In genomic region chr1:19213851-19214395, GRCm38 (mm10) we compare ENCODE assay signal across 14 mouse cellular contexts. TPM values are rescaled to one million over a fixed set of nuclear protein-coding genes. Genes with fewer than 3 reads are reported as not detected.
DNase-seq lines count a peak whose midpoint lies in the region; ATAC-seq lines count a peak whose summit lies in the region.
"Had no signal": no experiment of that assay in that cellular context is flagged by ENCODE, and none has a peak within 500 bp of the region (broad histone marks: within the 10 kb centered on the region; RNA-seq: fewer than 3 reads in every experiment).

No protein-coding gene starts in this region.

- peak overlapping the region; percentile 53 for H3K4me3 ChIP-seq in embryonic facial prominence, embryonic 13.5 days
- H3K4me3 ChIP-seq in limb, embryonic 12.5 days (replicated peaks), result peak overlapping the region; percentile 45
- peak overlapping the region; percentile 48 for H3K4me3 ChIP-seq in neural tube, embryonic 13.5 days
- H3K4me3 ChIP-seq: gastrocnemius, adult 2 months had no signal

- no peaks in the 10 kb centered on the region for H3K36me3 ChIP-seq in embryonic facial prominence, embryonic 13.5 days
- H3K36me3 ChIP-seq in limb, embryonic 12.5 days, result no peaks in the 10 kb centered on the region
- no peaks in the 10 kb centered on the region for H3K36me3 ChIP-seq in neural tube, embryonic 13.5 days

- intact Hi-C loops in left cerebral cortex, postnatal 36 days (cut with DNase I), result no loop called here

- peaks cover 83% of the 10 kb centered on the region for H3K27me3 ChIP-seq in embryonic facial prominence, embryonic 13.5 days
- H3K27me3 ChIP-seq in limb, embryonic 12.5 days, result peaks cover 87% of the 10 kb centered on the region
- peaks cover 79% of the 10 kb centered on the region for H3K27me3 ChIP-seq in neural tube, embryonic 13.5 days

- ATAC-seq in embryonic facial prominence, embryonic 13.5 days (ENCODE audit: insufficient number of reproducible peaks, insufficient read depth, low FRiP score, low TSS enrichment, low read depth), result no peak
- ATAC-seq in limb, embryonic 12.5 days (ENCODE audit: insufficient number of reproducible peaks, insufficient read depth, low FRiP score, low TSS enrichment, low read depth), result no peak
- ATAC-seq in neural tube, embryonic 13.5 days (ENCODE audit: low read depth), result no peak
- ATAC-seq: CD4-positive, CD25-positive, alpha-beta regulatory T cell, adult 4 months had no signal

- H3K4me2 ChIP-seq in embryonic facial prominence, embryonic 13.5 days, result peak overlapping the region; percentile 57
- H3K4me2 ChIP-seq in limb, embryonic 12.5 days, result peak overlapping the region; percentile 57
- peak overlapping the region; percentile 55 for H3K4me2 ChIP-seq in neural tube, embryonic 13.5 days
- H3K4me2 ChIP-seq: lung, embryonic 14.5 days had no signal

- 1% methylated on average over 36 of the region's 36 CpGs for WGBS in embryonic facial prominence, embryonic 13.5 days
- WGBS in limb, embryonic 12.5 days, result 1% methylated on average over 36 of the region's 36 CpGs
- 1% methylated on average over 36 of the region's 36 CpGs for WGBS in neural tube, embryonic 13.5 days

- H3K4me1 ChIP-seq in embryonic facial prominence, embryonic 13.5 days, result no peaks in the 10 kb centered on the region
- H3K4me1 ChIP-seq in limb, embryonic 12.5 days (replicated peaks), result peaks cover 14% of the 10 kb centered on the region; the same call in 1 of the 2 replicates
- peaks cover 43% of the 10 kb centered on the region for H3K4me1 ChIP-seq in neural tube, embryonic 13.5 days (replicated peaks)

- H3K9ac ChIP-seq in embryonic facial prominence, embryonic 13.5 days, result peak overlapping the region; percentile 87
- H3K9ac ChIP-seq in limb, embryonic 12.5 days (replicated peaks), result peak overlapping the region; percentile 68
- peak overlapping the region; percentile 79 for H3K9ac ChIP-seq in neural tube, embryonic 13.5 days
- H3K9ac ChIP-seq: lung, embryonic 14.5 days had no signal

- H3K9me3 ChIP-seq in embryonic facial prominence, embryonic 13.5 days, result no peaks in the 10 kb centered on the region
- H3K9me3 ChIP-seq in limb, embryonic 12.5 days, result no peaks in the 10 kb centered on the region
- H3K9me3 ChIP-seq in neural tube, embryonic 13.5 days, result no peaks in the 10 kb centered on the region

- peak overlapping the region; percentile 94 for H3K27ac ChIP-seq in embryonic facial prominence, embryonic 13.5 days
- peak overlapping the region; percentile 70 for H3K27ac ChIP-seq in limb, embryonic 12.5 days
- peak overlapping the region; percentile 84 for H3K27ac ChIP-seq in neural tube, embryonic 13.5 days (replicated peaks)
- H3K27ac ChIP-seq: gastrocnemius, adult 2 months had no signal

- peak; percentile 31 for DNase-seq in kidney, adult 18-20 months
- no peak for DNase-seq in kidney, adult 11 months
- no peak for DNase-seq in adrenal gland, postnatal 4 days (ENCODE audit: low spot score in 2 of 2)
- no peak for DNase-seq in left cerebral cortex, postnatal 36 days (ENCODE audit: low spot score in 2 of 2)
- DNase-seq in urinary bladder, postnatal 25 days (ENCODE audit: low spot score), result no peak
- DNase-seq: cerebellum, postnatal 36 days; gastrocnemius, adult 2 months; heart, postnatal 14 days; lung, embryonic 14.5 days; thymus, adult 18-20 months had no signal

RNA-seq across cellular contexts. Expression of gene Tfap2b, which starts 5.2 kb away (rescaled TPM):
- polyA plus RNA-seq in embryonic facial prominence, embryonic 13.5 days (2015; fragmentation: Nextera tagmentation; extraction: Ambion mirVana), result 93.6 and 106 TPM in 2 replicates
- 49.9 and 52.6 TPM in 2 replicates for polyA plus RNA-seq in limb, embryonic 12.5 days (2016; fragmentation: Nextera tagmentation; extraction: Ambion mirVana)
- polyA plus RNA-seq in neural tube, embryonic 13.5 days (2015; fragmentation: Nextera tagmentation; extraction: Ambion mirVana), result 75.0 and 76.0 TPM in 2 replicates
- 10 to 100 TPM; 20.3 to 29.9 TPM for total RNA-seq in adrenal gland, postnatal 4 days (2021)
- total RNA-seq in left cerebral cortex, postnatal 36 days (2021), result 1 to 10 TPM in 1 of 2 experiments, under 1 TPM in 1; 0.94 to 2.2 TPM
- total RNA-seq: gastrocnemius, adult 2 months; heart, postnatal 14 days had no signal
